Mouse (Mus musculus): ENCODE data around the gene Zdhhc17. TPM values are rescaled to one million over a fixed set of nuclear protein-coding genes. Genes with fewer than 3 reads are reported as not detected.

The Zdhhc17 gene
- total RNA-seq, 1 experiment from 2014 or later, result 34.1 TPM

- peak; percentile 9; the same call in 1 of the 2 replicates for ATAC-seq (replicated peaks; ENCODE audit: low read depth, poor library complexity, severe bottlenecking)
These were observed 78.6 kb downstream of the Zdhhc17 start for GRCm38 (mm10) chr10:110931161-110931912.

- ATAC-seq (replicated peaks; ENCODE audit: low read depth, poor library complexity, severe bottlenecking), result no peak
These were observed 80.2 kb downstream of the Zdhhc17 start for GRCm38 (mm10) chr10:110929756-110930155.

GRCm38 (mm10) chr10:110927491-110927890, 82.4 kb downstream of the Zdhhc17 start:
- ATAC-seq (replicated peaks; ENCODE audit: low read depth, poor library complexity, severe bottlenecking), result no peak

- no peak for ATAC-seq (replicated peaks; ENCODE audit: low read depth, poor library complexity, severe bottlenecking)
These were observed 87.3 kb downstream of the Zdhhc17 start for GRCm38 (mm10) chr10:110922612-110923011.

GRCm38 (mm10) chr10:110921890-110922289, 88.0 kb downstream of the Zdhhc17 start:
- ATAC-seq (replicated peaks; ENCODE audit: low read depth, poor library complexity, severe bottlenecking), result no peak

GRCm38 (mm10) chr10:110920368-110920950, 89.5 kb downstream of the Zdhhc17 start:
- peak; percentile 30 for ATAC-seq (replicated peaks; ENCODE audit: low read depth, poor library complexity, severe bottlenecking)

GRCm38 (mm10) chr10:110919531-110920343, 90.2 kb downstream of the Zdhhc17 start, which contains the start of gene Csrp2:
Csrp2 (plus strand) TSS chr10:110919789.
- peak; percentile 87 for ATAC-seq (replicated peaks; ENCODE audit: low read depth, poor library complexity, severe bottlenecking)

- peak; percentile 37 for ATAC-seq (replicated peaks; ENCODE audit: low read depth, poor library complexity, severe bottlenecking)
These were observed 91.2 kb downstream of the Zdhhc17 start for GRCm38 (mm10) chr10:110918414-110919391.

- no peak for ATAC-seq (replicated peaks; ENCODE audit: low read depth, poor library complexity, severe bottlenecking)
These were observed 92.4 kb downstream of the Zdhhc17 start for GRCm38 (mm10) chr10:110917521-110917920.

GRCm38 (mm10) chr10:110916666-110917344, 93.1 kb downstream of the Zdhhc17 start:
- no peak for ATAC-seq (replicated peaks; ENCODE audit: low read depth, poor library complexity, severe bottlenecking)

- no peak for ATAC-seq (replicated peaks; ENCODE audit: low read depth, poor library complexity, severe bottlenecking)
These were observed 106.1 kb downstream of the Zdhhc17 start for GRCm38 (mm10) chr10:110903862-110904261.

- ATAC-seq (replicated peaks; ENCODE audit: low read depth, poor library complexity, severe bottlenecking), result no peak
These were observed 110.0 kb downstream of the Zdhhc17 start for GRCm38 (mm10) chr10:110899744-110900501.

Other genes with a start within 250 kb of the Zdhhc17 start
- gene Csrp2, start 90.4 kb downstream of the Zdhhc17 start, total RNA-seq (2017), result 41.6 and 65.8 TPM in 2 replicates
- gene Osbpl8, start 154.6 kb upstream of the Zdhhc17 start, total RNA-seq (2017), result 163 and 167 TPM in 2 replicates

Measured in common myeloid progenitor, adult 5-6 weeks (primary cell).